Mouse (Mus musculus): ENCODE results near the gene Kctd3.

The Kctd3 gene

DNA sequence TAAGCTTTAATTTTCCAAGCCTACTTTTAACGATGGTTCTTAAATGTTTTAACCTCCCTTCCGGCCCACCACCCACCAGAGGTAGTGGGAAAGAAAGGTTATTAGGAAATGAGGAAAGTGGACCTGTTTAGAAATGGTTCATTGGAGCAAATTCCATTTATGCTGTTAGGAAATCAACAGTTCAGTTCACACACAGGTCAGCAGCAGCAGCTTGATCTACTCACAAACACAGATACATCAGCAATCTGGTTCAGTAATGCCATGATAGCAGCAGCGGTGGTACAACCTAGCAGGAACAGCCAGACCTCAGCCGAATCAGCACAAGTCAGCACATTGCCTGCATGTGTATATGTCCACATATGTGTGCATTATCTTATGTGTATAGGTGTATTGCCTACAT, 3.0 kb upstream of the Kctd3 start:
- no peak for DNase-seq (ENCODE audit: extremely low read depth, low read depth, low spot score)

- no peak for DNase-seq (ENCODE audit: extremely low read depth, low read depth, low spot score)
Measured at GRCm38 (mm10) chr1:189007980-189008324, 311 bp upstream of the Kctd3 start.

- DNase-seq (ENCODE audit: extremely low read depth, low read depth, low spot score): no peak
Measured at GRCm38 (mm10) chr1:189006826-189007225, 815 bp downstream of the Kctd3 start.

- DNase-seq (ENCODE audit: extremely low read depth, low read depth, low spot score): peak; percentile 55
Measured at GRCm38 (mm10) chr1:189006267-189006666, 1.4 kb downstream of the Kctd3 start.

- DNase-seq (ENCODE audit: extremely low read depth, low read depth, low spot score): no peak
Measured at GRCm38 (mm10) chr1:189004774-189005173, 2.9 kb downstream of the Kctd3 start.

DNA sequence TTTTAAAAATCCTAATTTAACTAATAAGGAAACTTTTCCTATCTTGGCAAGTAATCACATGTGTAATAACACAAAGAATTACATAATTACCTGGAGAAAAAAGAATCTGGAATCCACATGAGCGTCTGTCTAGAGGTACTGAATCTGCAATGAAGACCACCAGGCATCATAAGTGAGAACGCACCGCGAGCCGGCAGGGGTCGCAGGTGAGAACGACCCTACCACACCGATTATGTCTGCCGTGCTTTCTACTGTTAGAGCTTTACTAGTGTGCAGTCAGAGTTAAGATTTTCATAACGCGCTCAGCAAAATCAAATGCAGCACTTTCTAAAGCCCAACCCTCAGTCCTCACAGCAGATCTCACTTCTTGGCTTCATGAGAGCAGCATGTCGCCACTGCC, 5.8 kb downstream of the Kctd3 start:
- DNase-seq (ENCODE audit: extremely low read depth, low read depth, low spot score): no peak

GRCm38 (mm10) chr1:188999981-189000380, 7.7 kb downstream of the Kctd3 start:
- DNase-seq (ENCODE audit: extremely low read depth, low read depth, low spot score): no peak

DNA sequence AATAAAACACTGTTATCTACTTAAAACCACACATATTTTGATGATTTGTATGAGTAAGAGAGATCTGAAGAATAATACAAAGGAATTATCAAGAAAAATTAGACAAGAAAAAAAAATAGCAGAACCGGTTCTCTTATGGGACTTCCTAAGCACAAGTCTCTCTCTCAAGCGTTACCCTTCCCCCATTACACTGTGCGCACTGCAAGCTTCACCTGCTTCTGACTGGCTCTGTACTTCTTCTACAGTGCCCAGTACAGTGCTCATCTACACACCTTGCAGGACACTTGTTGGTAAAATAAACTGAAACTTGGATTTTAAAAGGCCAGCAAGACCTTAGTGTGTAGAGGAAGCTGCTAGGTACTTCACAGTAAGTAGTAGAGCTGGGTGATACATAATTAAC, 9.7 kb downstream of the Kctd3 start:
- DNase-seq (ENCODE audit: extremely low read depth, low read depth, low spot score): no peak

GRCm38 (mm10) chr1:188993218-188993617, 14.4 kb downstream of the Kctd3 start:
- DNase-seq (ENCODE audit: extremely low read depth, low read depth, low spot score): no peak

DNA sequence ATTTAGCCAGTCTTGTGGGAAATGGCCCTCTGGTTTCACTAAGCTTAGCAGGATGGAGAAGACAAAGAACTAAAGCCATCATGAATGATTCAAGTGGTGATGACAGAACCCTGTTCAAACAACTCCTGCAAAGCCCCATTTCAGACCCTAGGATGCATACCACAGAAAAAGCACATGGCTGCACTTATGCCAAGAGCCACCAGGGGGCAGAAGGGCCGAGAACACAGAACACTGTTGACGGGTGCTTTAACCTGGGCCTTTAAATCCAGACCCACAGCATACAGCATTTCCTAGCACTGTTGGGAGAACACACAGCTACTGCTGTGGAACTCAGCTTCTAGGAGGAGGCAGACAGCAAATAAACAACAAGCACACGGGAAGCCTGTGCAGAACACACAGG, 27.6 kb downstream of the Kctd3 start:
- DNase-seq (ENCODE audit: extremely low read depth, low read depth, low spot score): no peak

DNA sequence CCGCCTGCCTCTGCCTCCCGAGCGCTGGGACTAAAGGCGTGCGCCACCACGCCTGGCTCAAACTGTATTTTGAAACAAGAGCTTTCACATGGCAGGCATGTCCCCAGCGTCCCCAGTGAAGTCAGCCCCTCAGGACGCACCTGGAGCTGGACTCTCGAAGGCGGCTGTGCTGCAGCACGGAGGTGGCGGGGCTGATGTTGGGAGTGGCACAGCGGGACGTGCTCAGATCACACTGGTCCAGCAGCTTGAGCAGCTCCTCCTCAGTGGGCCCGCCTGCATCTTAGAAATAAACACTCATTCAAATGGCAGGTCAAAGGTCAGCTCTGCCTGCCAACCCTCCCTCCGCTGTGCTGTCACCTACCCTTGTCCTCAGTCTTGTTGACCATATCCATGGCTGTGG, 33.7 kb downstream of the Kctd3 start:
- no peak for DNase-seq (ENCODE audit: extremely low read depth, low read depth, low spot score)

DNA sequence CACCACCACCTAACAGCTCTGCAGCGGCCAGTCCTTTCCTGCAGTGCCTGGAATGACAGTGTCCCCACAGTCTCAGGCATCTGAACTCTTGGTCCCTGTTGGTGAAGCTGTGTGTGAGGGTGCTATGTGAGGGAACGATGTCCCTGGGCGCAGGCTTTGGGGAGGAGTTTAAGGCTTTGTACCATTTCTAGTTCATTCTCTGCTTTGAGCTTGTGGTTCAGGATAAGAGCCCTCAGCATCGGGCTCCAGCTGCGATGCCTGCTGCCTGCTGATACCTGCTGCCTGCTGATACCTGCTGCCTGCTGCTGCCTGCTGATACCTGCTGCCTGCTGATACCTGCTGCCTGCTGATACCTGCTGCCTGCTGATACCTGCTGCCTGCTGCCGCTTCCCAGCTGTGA, 34.6 kb downstream of the Kctd3 start:
- DNase-seq (ENCODE audit: extremely low read depth, low read depth, low spot score): no peak

DNA sequence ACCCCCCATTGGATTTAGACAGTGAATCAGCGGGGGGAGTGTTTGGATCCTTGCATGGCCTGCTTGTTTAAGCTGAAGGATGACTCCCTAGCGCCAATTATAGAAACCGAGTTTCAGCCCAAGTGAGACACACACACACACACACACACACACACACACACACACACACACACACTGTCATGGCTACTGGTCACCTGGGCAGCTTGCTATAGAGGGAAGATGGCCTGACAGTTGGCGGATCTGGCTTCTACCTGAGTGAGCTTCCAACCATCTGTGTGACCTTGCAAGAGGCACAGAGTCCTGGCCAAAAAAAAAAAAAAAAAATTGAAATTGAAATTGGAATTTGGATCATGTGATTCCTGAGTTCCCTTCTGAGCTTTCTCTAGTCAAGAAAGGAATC, 55.1 kb downstream of the Kctd3 start:
- DNase-seq (ENCODE audit: extremely low read depth, low read depth, low spot score): no peak

DNA sequence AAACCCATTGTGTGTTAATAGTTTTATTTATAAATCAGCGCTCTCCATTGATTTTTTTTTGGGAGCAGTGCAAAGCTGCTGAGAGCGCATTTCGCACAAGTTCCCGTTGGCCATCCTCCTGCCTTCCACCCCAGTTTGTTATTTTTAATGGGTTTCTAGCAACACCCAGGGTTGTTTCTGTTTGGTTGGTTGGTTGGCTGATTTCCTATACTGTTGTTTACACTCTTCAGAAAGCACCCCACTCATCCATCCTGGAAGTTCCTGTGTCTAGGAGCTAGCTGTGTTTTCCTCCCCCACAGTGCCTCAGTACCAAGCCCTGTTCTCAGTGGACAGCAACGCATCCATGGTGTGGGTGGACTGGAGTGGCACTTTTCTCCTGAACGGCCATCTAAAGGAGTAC, 56.5 kb downstream of the Kctd3 start:
- DNase-seq (ENCODE audit: extremely low read depth, low read depth, low spot score): no peak

DNA sequence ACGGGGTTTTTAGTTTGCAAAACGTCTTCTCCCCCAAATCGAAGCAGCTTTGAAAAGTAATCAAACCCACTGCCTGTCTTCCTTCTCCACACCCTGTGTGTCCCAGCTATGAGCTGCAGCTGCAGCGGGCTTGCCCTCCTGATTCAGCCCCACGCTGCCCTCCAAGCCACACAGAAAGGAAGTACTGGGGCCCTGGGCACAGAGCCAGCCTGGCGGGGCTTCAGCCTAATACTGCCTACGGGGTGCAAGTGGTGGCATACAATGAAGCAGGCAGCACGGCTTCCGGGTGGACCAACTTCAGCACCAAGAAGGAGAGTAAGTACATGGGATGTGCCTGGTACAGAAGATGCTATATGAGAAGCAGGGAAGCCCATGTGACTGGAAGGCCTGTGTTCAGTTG, 59.4 kb downstream of the Kctd3 start:
- no peak for DNase-seq (ENCODE audit: extremely low read depth, low read depth, low spot score)

- DNase-seq (ENCODE audit: extremely low read depth, low read depth, low spot score): no peak
Measured at GRCm38 (mm10) chr1:188947794-188948193, 59.8 kb downstream of the Kctd3 start.

DNA sequence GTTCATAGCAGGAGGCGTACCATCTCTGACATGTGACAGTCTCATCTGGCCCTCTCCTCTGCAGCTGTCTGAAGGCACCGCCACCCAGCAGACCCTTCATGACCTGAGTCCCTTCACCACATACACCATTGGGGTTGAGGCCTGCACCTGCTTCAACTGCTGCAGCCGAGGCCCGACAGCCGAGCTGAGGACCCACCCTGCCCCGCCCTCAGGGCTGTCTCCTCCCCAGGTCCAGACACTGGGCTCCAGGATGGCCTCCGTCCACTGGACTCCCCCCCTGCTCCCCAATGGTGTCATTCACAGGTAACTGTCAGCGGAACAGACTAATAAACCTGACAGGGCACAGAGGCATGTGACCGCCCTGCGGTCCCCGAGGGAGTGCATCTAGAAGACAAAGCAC, 60.8 kb downstream of the Kctd3 start:
- DNase-seq (ENCODE audit: extremely low read depth, low read depth, low spot score): no peak

DNA sequence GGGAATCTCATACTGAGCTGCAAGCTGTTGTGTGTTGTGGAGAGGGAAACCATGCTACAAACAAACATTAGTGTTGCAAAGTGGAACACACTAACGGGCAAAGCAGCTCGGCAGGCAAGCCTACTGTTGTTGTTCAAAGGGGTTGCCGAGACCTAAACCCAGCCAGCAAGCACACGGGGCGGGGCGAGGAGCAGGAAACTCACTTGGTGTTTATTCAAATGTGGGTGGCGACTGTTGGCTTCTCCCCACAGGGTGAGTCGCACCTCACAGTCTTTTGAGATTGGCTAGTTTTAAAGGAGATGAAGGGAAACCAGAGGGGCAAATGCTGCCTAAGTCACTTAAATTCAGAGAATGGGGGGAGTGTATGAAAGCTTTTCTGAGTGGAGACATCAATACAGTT, 62.3 kb downstream of the Kctd3 start:
- no peak for DNase-seq (ENCODE audit: extremely low read depth, low read depth, low spot score)

DNA sequence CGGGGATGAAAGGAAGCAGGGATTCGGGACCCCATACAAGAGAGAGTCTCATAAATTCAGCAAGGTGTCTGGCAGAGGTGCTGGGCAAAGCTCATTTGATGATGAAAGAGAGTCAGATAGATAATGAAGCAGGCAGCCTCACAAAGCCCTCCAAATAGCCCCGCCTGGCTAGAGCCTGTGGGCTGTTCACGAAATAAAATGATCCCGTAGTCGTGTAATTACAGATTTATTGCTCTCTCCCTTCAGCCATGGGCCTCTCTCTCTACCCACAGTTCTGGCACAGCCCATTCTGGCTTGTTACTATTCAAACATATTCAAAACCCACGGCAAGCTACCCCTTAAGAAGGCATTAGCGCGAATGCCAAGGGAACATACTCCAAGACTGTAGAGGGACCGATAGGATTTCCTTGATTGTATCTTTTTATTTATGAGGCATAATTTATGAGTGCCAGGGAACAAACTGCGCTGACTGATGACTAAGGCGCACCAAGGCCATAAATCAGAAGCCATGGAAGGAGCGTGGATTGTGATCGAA, 70.3 kb downstream of the Kctd3 start:
- DNase-seq (ENCODE audit: extremely low read depth, low read depth, low spot score): peak; percentile 92
